Mouse (Mus musculus) embryonic facial prominence, embryonic 15.5 days (tissue): Measurements from ENCODE around the gene Mfsd6l. TPM values are rescaled to one million over a fixed set of nuclear protein-coding genes. Genes with fewer than 3 reads are reported as not detected.
A peak's percentile ranks its signal among the peaks of the same experiment; 100 is the strongest.

Source experiments
- ATAC-seq: fragments of 200-750 bp; cut with Nextera tagmentation; 2 replicates; pipeline ENCODE4 v1.8.0; 2017; ENCODE audit warnings: low read depth, moderate TSS enrichment; ENCODE audit not compliant: insufficient number of reproducible peaks, low FRiP score, low TSS enrichment
- H3K27ac ChIP-seq: fragments of 300-500 bp; sonication (generic); replicated peaks from 2 replicates; pipeline ENCODE4 v1.5.1; 2015; ENCODE audit warnings: mild to moderate bottlenecking, inconsistent platforms
- H3K27me3 ChIP-seq: fragments of 300-500 bp; sonication (generic); 2 replicates; pipeline ENCODE4 v1.6.1; 2015; ENCODE audit warnings: inconsistent platforms
- H3K36me3 ChIP-seq: fragments of 300-500 bp; sonication (generic); 2 replicates; pipeline ENCODE4 v1.6.1; 2015; ENCODE audit warnings: mild to moderate bottlenecking, inconsistent platforms
- H3K4me1 ChIP-seq: fragments of 300-500 bp; sonication (generic); 2 replicates; pipeline ENCODE4 v1.6.1; 2015; ENCODE audit warnings: inconsistent platforms
- H3K4me2 ChIP-seq: fragments of 300-500 bp; sonication (generic); replicated peaks from 2 replicates; pipeline ENCODE4 v1.6.1; 2015; ENCODE audit warnings: mild to moderate bottlenecking, inconsistent platforms
- H3K4me3 ChIP-seq: fragments of 300-500 bp; sonication (generic); replicated peaks from 2 replicates; pipeline ENCODE4 v1.5.1; 2015; ENCODE audit warnings: mild to moderate bottlenecking, inconsistent platforms
- H3K9ac ChIP-seq: fragments of 300-500 bp; sonication (generic); 2 replicates; pipeline ENCODE4 v1.6.1; 2015; ENCODE audit warnings: inconsistent platforms
- H3K9me3 ChIP-seq: fragments of 300-500 bp; sonication (generic); replicated peaks from 2 replicates; pipeline ENCODE4 v1.6.1; 2016; ENCODE audit warnings: inconsistent platforms
- WGBS: fragments of 180-500 bp; shearing (Covaris S2); methylation state at CpG from one replicate; pipeline ENCODE4 v1.1.7; 2015; 5-methylcytosine and 5-hydroxymethylcytosine counted together
- polyA plus RNA-seq: library from polyadenylated mRNA; unstranded; fragments of >200 nt; fragmentation: Nextera tagmentation; extraction: Ambion mirVana; gene quantifications from 2 replicates; pipeline ENCODE4 v1.2.1, GENCODE M21; 2015

Mfsd6l gene
- 2.5 and 3.4 TPM in 2 replicates for polyA plus RNA-seq

DNA sequence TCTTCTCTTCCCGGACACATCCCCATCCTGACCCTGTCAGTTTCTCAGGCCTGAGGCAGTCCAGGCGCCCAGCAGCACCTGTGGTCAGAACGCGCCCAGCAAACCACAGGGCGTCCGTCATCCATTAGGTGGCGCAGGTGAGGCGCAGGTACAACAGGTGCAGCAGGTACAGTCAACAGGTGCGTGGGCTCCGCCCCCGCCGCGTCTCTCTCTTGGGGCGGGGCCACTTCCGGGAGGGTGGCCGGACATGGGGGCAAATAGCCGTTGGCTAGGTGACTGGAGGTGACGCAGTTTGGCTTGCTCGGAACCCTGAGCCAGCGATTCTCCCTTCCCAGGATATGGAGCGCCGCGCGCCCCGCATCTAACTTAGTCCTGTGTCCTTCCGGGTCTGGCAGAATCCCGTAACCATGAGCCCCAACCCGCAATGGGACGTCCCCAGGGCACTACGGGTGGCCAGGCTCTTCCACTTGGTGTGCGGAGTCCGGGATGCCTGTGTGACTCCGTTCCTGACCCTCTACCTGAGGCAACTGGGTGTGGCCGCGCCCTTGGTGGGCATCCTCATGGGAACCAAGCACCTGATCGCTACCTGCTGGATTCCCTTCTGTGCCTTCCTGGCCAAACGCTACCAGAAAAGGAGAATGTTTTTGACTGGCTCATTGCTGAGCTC, at the start of gene Mfsd6l:
Gene Mfsd6l (plus strand): TSS at position 269 of the 667 bp plus-strand sequence.
- no peak within 1 kb of the TSS for H3K9ac ChIP-seq
- no peak within 1 kb of the TSS for H3K27ac ChIP-seq
- peaks cover 9% of the 10 kb centered on the region; the same call in 1 of the 2 replicates for H3K27me3 ChIP-seq
- H3K4me3 ChIP-seq: peak within 1 kb of the TSS; percentile 26
- 0 out of 2 replicates have a peak, but pooled peaks have one; percentile 55 for ATAC-seq
- peak within 1 kb of the TSS; percentile 37 for H3K4me2 ChIP-seq
- peaks cover 7% of the 10 kb centered on the region; the same call in 1 of the 2 replicates for H3K4me1 ChIP-seq
- H3K9me3 ChIP-seq: no peaks in the 10 kb centered on the region
- H3K36me3 ChIP-seq: no peaks in the 10 kb centered on the region
- 6% methylated on average over 37 of the region's 37 CpGs for WGBS

DNA sequence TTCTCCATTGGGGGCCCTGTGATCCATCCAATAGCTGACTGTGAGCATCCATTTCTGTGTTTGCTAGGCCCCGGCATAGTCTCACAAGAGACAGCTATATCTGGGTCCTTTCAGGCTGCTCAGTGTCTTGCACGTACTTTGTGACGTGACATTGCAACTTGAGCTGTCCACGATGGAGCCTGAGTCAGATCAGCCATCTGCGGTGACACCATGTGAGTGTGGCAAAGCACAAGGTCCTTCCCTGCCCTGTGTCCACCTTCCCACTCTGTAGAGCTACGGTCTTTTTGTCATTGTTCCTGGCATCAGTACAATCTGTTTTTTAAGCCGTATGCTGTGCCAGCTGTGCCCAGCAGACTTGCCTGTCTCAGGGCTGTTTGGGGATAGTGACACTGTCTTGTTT, 48.7 kb upstream of the Mfsd6l start:
- Histone ChIP-seq H3K4me1 (no peaks in the 10 kb centered on the region), H3K27me3 (no peaks in the 10 kb centered on the region), H3K4me2 (no peak overlapping the region), H3K27ac (no peak overlapping the region), H3K4me3 (no peak overlapping the region), H3K9ac (no peak overlapping the region), H3K36me3 (no peaks in the 10 kb centered on the region), H3K9me3 (no peaks in the 10 kb centered on the region)
- no peak for ATAC-seq
- WGBS: 87% methylated on average over 7 of the region's 7 CpGs

- no peaks in the 10 kb centered on the region for H3K36me3 ChIP-seq
- no peaks in the 10 kb centered on the region for H3K27me3 ChIP-seq
- WGBS: 64% methylated on average over 5 of the region's 5 CpGs
- no peaks in the 10 kb centered on the region for H3K9me3 ChIP-seq
- no peaks in the 10 kb centered on the region for H3K4me1 ChIP-seq
- no peak overlapping the region for H3K9ac ChIP-seq
- no peak overlapping the region for H3K4me3 ChIP-seq
- H3K4me2 ChIP-seq: no peak overlapping the region
- no peak overlapping the region for H3K27ac ChIP-seq
- no peak for ATAC-seq
Measured at GRCm38 (mm10) chr11:68508619-68509018, 47.4 kb upstream of the Mfsd6l start.

DNA sequence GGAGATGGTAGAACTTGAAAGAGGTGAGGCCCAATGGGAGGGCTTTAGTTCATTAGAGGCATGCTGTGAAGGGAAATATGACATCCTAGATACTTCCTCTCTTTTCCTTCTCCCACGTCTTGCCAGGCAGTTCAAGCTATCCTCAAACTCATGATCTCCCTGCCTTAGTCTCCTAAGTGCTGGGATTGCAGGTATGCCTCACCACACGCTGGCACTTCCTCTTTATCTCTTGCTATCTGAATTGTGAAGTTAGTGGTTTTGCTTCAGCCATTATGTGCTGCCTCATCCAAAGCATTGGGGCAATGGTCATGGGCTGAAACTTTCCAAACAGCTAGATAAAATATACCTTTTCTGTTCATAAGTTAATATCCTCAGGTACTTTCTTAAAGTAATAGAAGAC, 46.8 kb upstream of the Mfsd6l start:
- Histone ChIP-seq H3K9me3 (no peaks in the 10 kb centered on the region), H3K4me3 (no peak overlapping the region), H3K4me2 (no peak overlapping the region), H3K27ac (no peak overlapping the region), H3K9ac (no peak overlapping the region), H3K4me1 (no peaks in the 10 kb centered on the region), H3K36me3 (no peaks in the 10 kb centered on the region), H3K27me3 (no peaks in the 10 kb centered on the region)
- WGBS: 45% methylated on average over 2 of the region's 2 CpGs
- ATAC-seq: no peak

DNA sequence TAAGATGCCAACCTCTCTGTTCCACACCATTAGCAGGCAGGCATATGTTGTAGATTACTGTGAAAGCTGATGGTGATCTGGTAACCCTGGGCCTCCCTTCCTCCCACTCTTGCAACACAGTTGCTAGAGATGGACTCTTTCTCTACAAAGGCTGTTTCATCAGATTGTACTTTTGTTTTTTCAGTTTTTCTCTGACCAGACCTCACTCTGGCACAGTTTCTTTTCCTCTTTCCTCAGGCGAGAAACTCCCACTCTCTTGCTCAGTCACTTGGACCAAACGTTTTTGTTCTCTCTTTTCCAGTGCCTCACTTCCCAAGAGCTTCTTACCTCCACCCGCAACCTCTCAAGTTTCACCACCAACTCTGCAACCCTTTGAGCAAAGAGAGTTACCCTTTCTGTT, 42.0 kb upstream of the Mfsd6l start:
- Histone ChIP-seq H3K27ac (no peak overlapping the region), H3K4me3 (no peak overlapping the region), H3K4me1 (no peaks in the 10 kb centered on the region), H3K9me3 (no peaks in the 10 kb centered on the region), H3K36me3 (no peaks in the 10 kb centered on the region), H3K9ac (no peak overlapping the region), H3K27me3 (no peaks in the 10 kb centered on the region), H3K4me2 (no peak overlapping the region)
- ATAC-seq: no peak
- 36% methylated on average over 3 of the region's 3 CpGs for WGBS

DNA sequence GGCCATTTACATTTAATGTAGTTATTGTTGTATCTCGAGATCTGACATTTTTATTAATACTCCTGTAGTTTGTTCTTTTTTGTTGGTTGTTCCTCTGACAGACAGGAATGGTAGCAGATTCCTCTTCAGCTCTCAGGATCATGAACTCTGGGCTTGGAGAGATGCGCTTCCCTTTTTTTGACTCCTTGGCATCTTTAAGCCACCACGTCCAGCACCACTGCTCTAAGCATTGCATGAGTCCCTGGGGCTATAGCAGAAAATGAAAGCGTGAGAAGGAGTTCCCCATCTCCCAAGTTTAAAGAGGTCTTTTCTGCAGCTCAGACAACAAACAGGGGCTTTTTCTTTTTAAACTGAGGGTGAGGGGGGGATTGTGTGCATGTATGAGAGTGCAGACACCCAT, 36.6 kb upstream of the Mfsd6l start:
- Histone ChIP-seq H3K9me3 (no peaks in the 10 kb centered on the region), H3K4me2 (no peak overlapping the region), H3K36me3 (no peaks in the 10 kb centered on the region), H3K4me1 (no peaks in the 10 kb centered on the region), H3K27me3 (no peaks in the 10 kb centered on the region), H3K27ac (no peak overlapping the region), H3K4me3 (no peak overlapping the region), H3K9ac (no peak overlapping the region)
- ATAC-seq: no peak
- 79% methylated on average over 4 of the region's 4 CpGs for WGBS

GRCm38 (mm10) chr11:68519815-68520214, 36.2 kb upstream of the Mfsd6l start:
- Histone ChIP-seq H3K4me1 (no peaks in the 10 kb centered on the region), H3K27me3 (no peaks in the 10 kb centered on the region), H3K36me3 (no peaks in the 10 kb centered on the region), H3K9me3 (no peaks in the 10 kb centered on the region), H3K27ac (no peak overlapping the region), H3K9ac (no peak overlapping the region), H3K4me3 (no peak overlapping the region), H3K4me2 (no peak overlapping the region)
- no peak for ATAC-seq
- 84% methylated on average over 5 of the region's 5 CpGs for WGBS

DNA sequence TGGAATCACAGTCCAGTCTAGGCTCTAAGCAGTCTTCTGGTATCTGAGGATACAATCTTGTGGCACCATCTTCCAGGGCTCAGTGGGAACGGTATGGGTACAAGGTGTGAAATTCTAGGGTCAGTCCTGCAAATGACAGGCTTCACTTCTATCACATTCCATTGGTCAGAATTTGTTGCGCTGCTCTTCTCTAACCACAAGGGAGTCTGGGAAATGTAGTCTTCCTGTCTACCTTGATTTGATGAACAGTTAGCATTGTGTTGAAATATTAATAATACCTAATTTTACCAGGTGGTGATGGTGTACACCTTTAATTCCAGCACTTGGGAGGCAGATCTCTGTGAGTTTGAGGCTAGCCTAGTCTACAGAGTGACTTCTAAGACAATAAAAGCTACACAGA, 35.5 kb upstream of the Mfsd6l start:
- Histone ChIP-seq H3K36me3 (no peaks in the 10 kb centered on the region), H3K9ac (no peak overlapping the region), H3K4me2 (no peak overlapping the region), H3K27ac (no peak overlapping the region), H3K4me1 (no peaks in the 10 kb centered on the region), H3K4me3 (no peak overlapping the region), H3K27me3 (no peaks in the 10 kb centered on the region), H3K9me3 (no peaks in the 10 kb centered on the region)
- WGBS: 85% methylated on average over 2 of the region's 2 CpGs
- no peak for ATAC-seq

DNA sequence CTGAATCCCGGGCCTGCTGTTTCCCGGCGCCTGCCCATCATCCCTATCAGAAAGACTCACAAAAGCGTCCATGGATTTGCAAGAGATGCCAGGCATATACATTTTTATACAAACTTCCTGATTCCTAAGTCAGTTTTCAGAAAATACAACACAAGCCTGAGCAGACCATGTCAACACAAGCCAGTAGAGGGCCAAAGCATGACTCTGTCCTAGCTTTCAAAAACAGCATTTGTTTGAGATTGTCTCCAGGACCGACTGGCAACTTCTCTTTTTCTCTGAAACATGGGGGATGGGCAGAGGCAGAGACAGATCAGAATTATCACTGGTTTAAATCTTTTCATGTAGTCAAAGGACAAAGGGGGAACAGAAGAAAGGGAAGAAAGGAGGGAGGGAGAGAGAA, 34.6 kb upstream of the Mfsd6l start:
- 80% methylated on average over 5 of the region's 5 CpGs for WGBS
- no peaks in the 10 kb centered on the region for H3K9me3 ChIP-seq
- no peak overlapping the region for H3K9ac ChIP-seq
- no peaks in the 10 kb centered on the region for H3K36me3 ChIP-seq
- H3K4me2 ChIP-seq: no peak overlapping the region
- no peaks in the 10 kb centered on the region for H3K4me1 ChIP-seq
- ATAC-seq: no peak
- no peak overlapping the region for H3K27ac ChIP-seq
- H3K27me3 ChIP-seq: no peaks in the 10 kb centered on the region
- no peak overlapping the region for H3K4me3 ChIP-seq

DNA sequence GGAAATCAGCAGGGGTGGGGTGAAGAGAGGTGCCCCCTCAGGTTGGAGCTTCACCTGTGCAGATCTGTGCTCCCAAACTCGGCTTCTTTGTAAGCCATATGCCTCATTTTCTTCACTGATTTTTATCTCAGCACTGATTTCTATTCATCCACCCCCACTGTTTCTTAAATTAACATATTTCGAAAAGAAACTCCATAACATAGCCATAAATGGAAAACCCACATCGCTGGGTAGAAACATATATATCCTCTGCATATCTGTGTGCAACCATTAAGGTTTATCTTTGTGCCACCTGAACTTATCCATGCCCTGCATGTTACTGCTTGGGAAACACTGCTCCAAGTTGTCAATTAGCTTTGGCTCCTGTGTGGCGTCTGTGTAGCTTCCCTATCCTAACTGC, 29.5 kb upstream of the Mfsd6l start:
- 65% methylated on average over 4 of the region's 4 CpGs for WGBS
- Histone ChIP-seq H3K9ac (no peak overlapping the region), H3K4me3 (no peak overlapping the region), H3K27me3 (no peaks in the 10 kb centered on the region), H3K9me3 (no peaks in the 10 kb centered on the region), H3K4me2 (no peak overlapping the region), H3K36me3 (no peaks in the 10 kb centered on the region), H3K27ac (no peak overlapping the region), H3K4me1 (no peaks in the 10 kb centered on the region; the same call in 1 of the 2 replicates)
- no peak for ATAC-seq

DNA sequence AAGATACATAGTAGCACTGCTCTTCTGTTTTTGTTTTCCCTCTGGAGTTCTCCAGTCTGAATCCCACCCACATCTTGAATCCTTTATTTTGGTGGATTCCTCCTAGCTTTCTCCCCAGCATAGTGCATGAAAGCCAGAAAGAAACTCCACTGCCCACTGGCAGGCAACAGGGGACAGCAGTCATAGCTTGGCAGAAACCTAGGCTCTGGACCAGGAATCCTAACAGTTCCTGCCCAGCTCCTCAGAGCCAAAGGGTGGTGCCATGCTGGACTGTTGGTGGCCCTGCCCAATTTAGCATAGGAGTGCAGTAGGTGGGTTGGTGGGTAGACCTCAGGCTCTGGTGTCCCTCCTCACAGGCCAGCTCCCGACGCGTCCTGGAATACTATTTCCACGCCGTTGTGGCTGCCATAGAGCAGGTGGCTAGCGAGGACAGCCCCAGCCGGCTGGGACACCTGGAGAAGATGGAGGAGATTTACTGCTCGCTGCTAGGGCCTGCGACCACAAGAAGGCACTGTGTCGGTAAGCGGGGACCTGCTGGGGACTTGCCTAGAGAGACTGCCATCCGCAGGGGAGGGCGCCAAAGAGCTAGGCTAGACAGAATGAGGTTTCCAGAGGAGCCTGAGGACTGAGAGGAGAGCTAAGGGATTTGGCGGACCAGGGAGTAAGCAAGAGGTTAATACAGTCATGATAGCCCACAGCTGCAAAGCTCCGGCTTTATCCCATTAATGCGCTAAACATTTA, 24.8 kb upstream of the Mfsd6l start:
- no peak for ATAC-seq
- Histone ChIP-seq H3K27ac (no peak overlapping the region), H3K4me3 (no peak overlapping the region), H3K27me3 (no peaks in the 10 kb centered on the region), H3K4me1 (no peaks in the 10 kb centered on the region; the same call in 1 of the 2 replicates), H3K9me3 (no peaks in the 10 kb centered on the region), H3K4me2 (no peak overlapping the region), H3K36me3 (no peaks in the 10 kb centered on the region), H3K9ac (no peak overlapping the region)
- WGBS: 26% methylated on average over 16 of the region's 16 CpGs
